Mouse (Mus musculus) B cell, adult 2 months (primary cell): Measurements from ENCODE around the gene Sned1.

ENCODE experiments used
- DNase-seq, 2 experiments: peaks; one replicate each; pipeline ENCODE4 v3.0.0; 2022

Sned1 gene

GRCm38 (mm10) chr1:93326446-93326845 is 90.8 kb downstream of the Sned1 start:
- no peak for DNase-seq

- DNase-seq, result no peak
These were observed 99.0 kb downstream of the Sned1 start for GRCm38 (mm10) chr1:93334621-93335020.

DNA sequence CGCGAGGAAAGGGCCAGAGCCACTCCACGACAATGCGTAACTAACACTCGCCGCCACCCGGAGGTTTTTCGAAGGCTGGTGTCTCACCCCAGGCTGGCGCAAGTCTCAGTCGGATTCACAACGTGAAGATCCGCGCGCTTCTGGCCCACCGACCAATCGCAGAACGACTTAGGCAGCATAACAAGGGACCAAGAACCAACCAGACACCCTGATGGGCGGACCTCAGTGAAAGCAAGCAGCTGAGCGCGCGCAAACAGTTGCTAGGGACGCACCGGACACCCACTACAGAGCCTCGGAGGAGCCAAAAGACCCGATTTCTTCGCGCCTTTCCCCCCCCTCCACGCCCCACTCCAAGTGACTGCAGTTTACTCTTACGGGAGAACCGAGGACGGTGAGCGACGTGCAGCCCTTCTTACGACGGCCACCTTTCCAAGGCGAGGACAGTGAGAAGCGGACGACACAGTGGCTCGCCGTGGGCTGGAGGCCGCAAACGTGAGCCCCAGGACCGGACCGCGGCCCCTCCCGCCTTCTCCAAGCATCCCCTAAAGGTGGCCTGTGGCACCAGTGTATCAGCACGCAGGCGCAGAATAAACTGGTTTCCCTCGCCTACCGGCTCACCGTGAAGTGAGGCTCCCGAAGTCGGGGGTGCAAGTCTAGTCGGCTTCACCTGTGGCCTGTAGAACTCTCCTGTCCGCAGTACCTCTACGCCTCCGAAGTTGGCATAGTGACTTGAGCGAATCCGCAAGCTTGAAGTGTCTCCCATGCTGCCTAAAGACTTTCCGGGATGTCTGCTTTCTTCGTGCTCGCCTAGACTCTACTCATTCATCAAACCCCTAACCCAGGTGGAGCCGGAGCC is 107.2 kb downstream of the Sned1 start, which contains the start of the genes Ppp1r7 and Pask:
Ppp1r7 (plus strand) TSS at position 207 of the 856 bp plus-strand sequence.
Pask (minus strand) TSS at position 835 of the 856 bp plus-strand sequence.
- peak; percentile 95 to 96 for DNase-seq

DNA sequence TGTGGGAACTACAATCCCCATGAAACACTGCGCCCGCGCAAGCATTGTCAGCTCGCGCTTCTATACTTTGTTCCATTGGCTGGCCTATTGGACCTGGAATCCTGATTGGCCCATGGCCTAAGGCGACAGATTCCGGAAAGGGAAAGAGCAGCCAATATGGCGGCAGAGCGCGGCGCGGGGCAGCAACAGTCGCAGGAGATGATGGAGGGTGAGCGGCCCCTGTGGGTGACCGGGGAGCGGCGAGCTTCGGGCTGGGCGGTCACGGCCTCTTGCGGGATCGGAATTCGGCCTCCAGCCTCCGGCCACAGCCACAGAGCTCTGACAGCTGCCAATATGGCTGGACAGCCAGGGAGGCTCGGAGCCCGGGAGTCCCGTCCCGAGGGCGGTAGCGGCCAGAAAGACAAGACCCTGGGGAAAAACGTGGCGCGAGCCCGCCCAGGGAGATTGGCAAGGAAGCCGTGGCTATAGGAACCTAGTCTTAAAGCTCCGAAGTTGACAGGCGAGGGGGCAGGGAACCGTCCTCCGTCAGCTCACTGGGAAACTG is 107.9 kb downstream of the Sned1 start:
- DNase-seq, result peak; percentile 89 to 91

DNA sequence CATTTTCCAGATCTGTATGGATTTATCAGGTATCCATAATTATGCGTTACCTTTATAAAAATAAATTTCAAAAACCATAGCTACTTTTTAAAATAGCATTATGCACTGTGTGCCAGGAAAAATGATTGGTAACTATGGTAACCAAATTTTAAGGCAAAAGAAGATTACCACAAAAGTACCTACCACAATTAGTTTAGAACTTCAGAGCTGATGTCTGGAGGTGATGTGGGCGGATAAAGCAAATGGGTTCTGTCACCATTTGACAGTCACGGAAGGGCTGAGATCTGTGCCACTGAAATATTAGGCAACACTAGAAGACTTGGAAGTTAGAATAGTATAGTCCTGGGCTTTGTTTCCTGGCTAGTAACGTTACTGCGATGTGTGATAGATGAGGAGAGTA is 111.5 kb downstream of the Sned1 start:
- DNase-seq, result no peak

GRCm38 (mm10) chr1:93349701-93350100 is 114.1 kb downstream of the Sned1 start:
- DNase-seq, result no peak
